Mouse (Mus musculus) forebrain, embryonic 15.5 days (tissue): ENCODE measurements around the gene Bcas3. TPM values are rescaled to one million over a fixed set of nuclear protein-coding genes. Genes with fewer than 3 reads are reported as not detected.
A peak's percentile ranks its signal among the peaks of the same experiment; 100 is the strongest.

ENCODE experiments used
- ATAC-seq: fragments of 200-750 bp; cut with Nextera tagmentation; replicated peaks from 2 replicates; pipeline ENCODE4 v1.8.0; 2017; ENCODE audit warnings: mild to moderate bottlenecking, moderate TSS enrichment, moderate library complexity
- H3K27ac ChIP-seq: fragments of 300-500 bp; sonication (generic); replicated peaks from 2 replicates; pipeline ENCODE4 v1.5.1; 2015; ENCODE audit warnings: mild to moderate bottlenecking, inconsistent platforms
- H3K27me3 ChIP-seq: fragments of 300-500 bp; sonication (generic); 2 replicates; pipeline ENCODE4 v1.6.1; 2015; ENCODE audit warnings: inconsistent platforms
- H3K36me3 ChIP-seq: fragments of 300-500 bp; sonication (generic); 2 replicates; pipeline ENCODE4 v1.6.1; 2015; ENCODE audit warnings: mild to moderate bottlenecking, inconsistent platforms
- H3K4me1 ChIP-seq: fragments of 300-500 bp; sonication (generic); 2 replicates; pipeline ENCODE4 v1.6.1; 2015; ENCODE audit warnings: inconsistent platforms
- H3K4me2 ChIP-seq: fragments of 300-500 bp; sonication (generic); replicated peaks from 2 replicates; pipeline ENCODE4 v1.6.1; 2015; ENCODE audit warnings: mild to moderate bottlenecking, inconsistent platforms
- H3K4me3 ChIP-seq: fragments of 300-500 bp; sonication (generic); 2 replicates; pipeline ENCODE4 v1.5.1; 2015; ENCODE audit warnings: mild to moderate bottlenecking, inconsistent platforms
- H3K9ac ChIP-seq: fragments of 300-500 bp; sonication (generic); replicated peaks from 2 replicates; pipeline ENCODE4 v1.6.1; 2015; ENCODE audit warnings: mild to moderate bottlenecking, inconsistent platforms
- H3K9me3 ChIP-seq: fragments of 300-500 bp; sonication (generic); 2 replicates; pipeline ENCODE4 v1.6.1; 2016; ENCODE audit warnings: inconsistent platforms
- WGBS: fragments of 180-500 bp; shearing (Covaris S2); methylation state at CpG from one replicate; pipeline ENCODE4 v1.1.7; 2015; ENCODE audit warnings: mixed read lengths; 5-methylcytosine and 5-hydroxymethylcytosine counted together
- polyA plus RNA-seq: library from polyadenylated mRNA; unstranded; fragments of >200 nt; fragmentation: Nextera tagmentation; extraction: Ambion mirVana; gene quantifications from 2 replicates; pipeline ENCODE4 v1.2.1, GENCODE M21; 2015

Gene Bcas3
- polyA plus RNA-seq, 1 experiment from 2014 or later: 30.1 TPM

GRCm38 (mm10) chr11:85780303-85780702 lies 427.3 kb downstream of the Bcas3 start:
- Histone ChIP-seq H3K4me2 (no peak overlapping the region), H3K4me1 (peaks cover 2% of the 10 kb centered on the region; the same call in 1 of the 2 replicates), H3K9me3 (no peaks in the 10 kb centered on the region), H3K9ac (no peak overlapping the region), H3K36me3 (no peaks in the 10 kb centered on the region), H3K27ac (no peak overlapping the region), H3K27me3 (no peaks in the 10 kb centered on the region), H3K4me3 (no peak overlapping the region)
- 68% methylated on average over 4 of the region's 4 CpGs for WGBS
- no peak for ATAC-seq

GRCm38 (mm10) chr11:85786113-85786718 lies 433.2 kb downstream of the Bcas3 start:
- ATAC-seq: peak; percentile 29; the same call in 1 of the 2 replicates
- Histone ChIP-seq H3K9me3 (no peaks in the 10 kb centered on the region), H3K4me1 (0 out of 2 replicates have a peak, but pooled peaks cover 5% of the 10 kb centered on the region), H3K4me3 (no peak overlapping the region), H3K4me2 (no peak overlapping the region), H3K27ac (no peak overlapping the region), H3K27me3 (no peaks in the 10 kb centered on the region), H3K9ac (no peak overlapping the region), H3K36me3 (no peaks in the 10 kb centered on the region)
- 67% methylated on average over 3 of the region's 3 CpGs for WGBS

GRCm38 (mm10) chr11:85789750-85790149 lies 436.8 kb downstream of the Bcas3 start:
- 0 out of 2 replicates have a peak, but pooled peaks cover 5% of the 10 kb centered on the region for H3K4me1 ChIP-seq
- no peak overlapping the region for H3K4me2 ChIP-seq
- 90% methylated on average over 7 of the region's 7 CpGs for WGBS
- no peak overlapping the region for H3K4me3 ChIP-seq
- ATAC-seq: no peak
- no peaks in the 10 kb centered on the region for H3K27me3 ChIP-seq
- no peak overlapping the region for H3K27ac ChIP-seq
- no peaks in the 10 kb centered on the region for H3K9me3 ChIP-seq
- no peaks in the 10 kb centered on the region for H3K36me3 ChIP-seq
- H3K9ac ChIP-seq: no peak overlapping the region

- ATAC-seq: no peak
- no peaks in the 10 kb centered on the region for H3K36me3 ChIP-seq
- no peak overlapping the region for H3K27ac ChIP-seq
- no peak overlapping the region for H3K9ac ChIP-seq
- H3K9me3 ChIP-seq: no peaks in the 10 kb centered on the region
- no peak overlapping the region for H3K4me2 ChIP-seq
- 85% methylated on average over 2 of the region's 2 CpGs for WGBS
- 0 out of 2 replicates have a peak, but pooled peaks cover 5% of the 10 kb centered on the region for H3K4me1 ChIP-seq
- H3K4me3 ChIP-seq: no peak overlapping the region
- H3K27me3 ChIP-seq: no peaks in the 10 kb centered on the region
Measured at GRCm38 (mm10) chr11:85790267-85790666, 437.3 kb downstream of the Bcas3 start.

- 76% methylated on average over 1 of the region's 1 CpGs for WGBS
- no peak overlapping the region for H3K4me3 ChIP-seq
- H3K27ac ChIP-seq: no peak overlapping the region
- H3K9me3 ChIP-seq: no peaks in the 10 kb centered on the region
- no peak overlapping the region for H3K9ac ChIP-seq
- H3K27me3 ChIP-seq: no peaks in the 10 kb centered on the region
- H3K4me1 ChIP-seq: 0 out of 2 replicates have a peak, but pooled peaks cover 3% of the 10 kb centered on the region
- ATAC-seq: no peak
- H3K36me3 ChIP-seq: no peaks in the 10 kb centered on the region
- no peak overlapping the region for H3K4me2 ChIP-seq
Measured at GRCm38 (mm10) chr11:85791212-85791611, 438.2 kb downstream of the Bcas3 start.

- Histone ChIP-seq H3K4me1 (no peaks in the 10 kb centered on the region), H3K36me3 (no peaks in the 10 kb centered on the region), H3K27ac (no peak overlapping the region), H3K9me3 (no peaks in the 10 kb centered on the region), H3K4me2 (no peak overlapping the region), H3K27me3 (no peaks in the 10 kb centered on the region), H3K4me3 (no peak overlapping the region), H3K9ac (no peak overlapping the region)
- no peak for ATAC-seq
- WGBS: 68% methylated on average over 12 of the region's 12 CpGs
Measured at GRCm38 (mm10) chr11:85792534-85793215, 439.7 kb downstream of the Bcas3 start.

- Histone ChIP-seq H3K9ac (no peak overlapping the region), H3K4me3 (no peak overlapping the region), H3K4me1 (no peaks in the 10 kb centered on the region), H3K9me3 (no peaks in the 10 kb centered on the region), H3K4me2 (no peak overlapping the region), H3K27ac (no peak overlapping the region), H3K27me3 (no peaks in the 10 kb centered on the region), H3K36me3 (no peaks in the 10 kb centered on the region)
- WGBS: 87% methylated on average over 4 of the region's 4 CpGs
- no peak for ATAC-seq
Measured at GRCm38 (mm10) chr11:85799456-85799855, 446.5 kb downstream of the Bcas3 start.

- Histone ChIP-seq H3K9me3 (no peaks in the 10 kb centered on the region), H3K27ac (no peak overlapping the region), H3K4me1 (no peaks in the 10 kb centered on the region), H3K4me3 (no peak overlapping the region), H3K4me2 (no peak overlapping the region), H3K27me3 (no peaks in the 10 kb centered on the region), H3K9ac (no peak overlapping the region), H3K36me3 (no peaks in the 10 kb centered on the region)
- WGBS: 81% methylated on average over 19 of the region's 19 CpGs
- no peak for ATAC-seq
Measured at GRCm38 (mm10) chr11:85799856-85800255, 446.9 kb downstream of the Bcas3 start.

GRCm38 (mm10) chr11:85800380-85800779 lies 447.4 kb downstream of the Bcas3 start:
- WGBS: 90% methylated on average over 11 of the region's 11 CpGs
- H3K9ac ChIP-seq: no peak overlapping the region
- H3K9me3 ChIP-seq: no peaks in the 10 kb centered on the region
- H3K27me3 ChIP-seq: no peaks in the 10 kb centered on the region
- no peak overlapping the region for H3K4me3 ChIP-seq
- no peak for ATAC-seq
- H3K4me2 ChIP-seq: no peak overlapping the region
- no peak overlapping the region for H3K27ac ChIP-seq
- H3K36me3 ChIP-seq: no peaks in the 10 kb centered on the region
- H3K4me1 ChIP-seq: no peaks in the 10 kb centered on the region

- ATAC-seq: no peak
- Histone ChIP-seq H3K27ac (no peak overlapping the region), H3K36me3 (no peaks in the 10 kb centered on the region), H3K9me3 (no peaks in the 10 kb centered on the region), H3K27me3 (no peaks in the 10 kb centered on the region), H3K4me2 (no peak overlapping the region), H3K4me3 (no peak overlapping the region), H3K9ac (no peak overlapping the region), H3K4me1 (no peaks in the 10 kb centered on the region)
- WGBS: 80% methylated on average over 5 of the region's 5 CpGs
Measured at GRCm38 (mm10) chr11:85804048-85804447, 451.1 kb downstream of the Bcas3 start.

GRCm38 (mm10) chr11:85805779-85806178 lies 452.8 kb downstream of the Bcas3 start:
- 86% methylated on average over 1 of the region's 1 CpGs for WGBS
- Histone ChIP-seq H3K4me3 (no peak overlapping the region), H3K9me3 (no peaks in the 10 kb centered on the region), H3K4me1 (no peaks in the 10 kb centered on the region), H3K27me3 (no peaks in the 10 kb centered on the region), H3K9ac (no peak overlapping the region), H3K36me3 (no peaks in the 10 kb centered on the region), H3K4me2 (no peak overlapping the region), H3K27ac (no peak overlapping the region)
- no peak for ATAC-seq

- H3K36me3 ChIP-seq: no peaks in the 10 kb centered on the region
- H3K4me2 ChIP-seq: no peak overlapping the region
- no peak for ATAC-seq
- WGBS: 86% methylated on average over 11 of the region's 11 CpGs
- no peaks in the 10 kb centered on the region for H3K27me3 ChIP-seq
- no peak overlapping the region for H3K9ac ChIP-seq
- H3K4me3 ChIP-seq: no peak overlapping the region
- no peak overlapping the region for H3K27ac ChIP-seq
- H3K9me3 ChIP-seq: no peaks in the 10 kb centered on the region
- no peaks in the 10 kb centered on the region for H3K4me1 ChIP-seq
Measured at GRCm38 (mm10) chr11:85807353-85807752, 454.4 kb downstream of the Bcas3 start.
